Mouse (Mus musculus) intestine, embryonic 14.5 days (tissue): ENCODE measurements around the gene Slc7a14. TPM values are rescaled to one million over a fixed set of nuclear protein-coding genes. Genes with fewer than 3 reads are reported as not detected.
"Not testable (repeated sequence)": the region's sequence is repeated elsewhere in the genome, so short reads cannot be mapped to it uniquely, and the experiment has no call there.

ENCODE experiments used
- ATAC-seq: fragments of 200-750 bp; cut with Nextera tagmentation; replicated peaks from 2 replicates; pipeline ENCODE4 v1.8.0; 2017; ENCODE audit warnings: low read depth, moderate number of reproducible peaks, moderate TSS enrichment, moderate library complexity; ENCODE audit not compliant: low FRiP score, low TSS enrichment
- DNase-seq: peaks from one replicate; pipeline ENCODE4 v3.0.0-alpha.2; 2018; ENCODE audit warnings: low spot score
- H3K27ac ChIP-seq: fragments of 300-500 bp; sonication (generic); 2 replicates; pipeline ENCODE4 v1.5.1; 2014; ENCODE audit warnings: low read depth, mild to moderate bottlenecking, control low read depth
- H3K27me3 ChIP-seq: fragments of 300-500 bp; sonication (generic); replicated peaks from 2 replicates; pipeline ENCODE4 v1.6.1; 2014; ENCODE audit warnings: low read length, control low read depth; ENCODE audit not compliant: control insufficient read depth, insufficient read depth
- H3K36me3 ChIP-seq: fragments of 300-500 bp; sonication (generic); 2 replicates; pipeline ENCODE4 v1.6.1; 2014; ENCODE audit warnings: low read length, control low read depth; ENCODE audit not compliant: control insufficient read depth, insufficient read depth
- H3K4me1 ChIP-seq: fragments of 300-500 bp; sonication (generic); replicated peaks from 2 replicates; pipeline ENCODE4 v1.6.1; 2014; ENCODE audit warnings: low read length, control low read depth, mixed read lengths; ENCODE audit not compliant: control insufficient read depth, insufficient read depth
- H3K4me2 ChIP-seq: fragments of 300-500 bp; sonication (generic); 2 replicates; pipeline ENCODE4 v1.6.1; 2014; ENCODE audit warnings: low read length
- H3K4me3 ChIP-seq: fragments of 300-500 bp; sonication (generic); 2 replicates; pipeline ENCODE4 v1.5.1; 2014; ENCODE audit warnings: low read depth, low read length, control low read depth, mixed read lengths
- H3K9ac ChIP-seq: fragments of 300-500 bp; sonication (generic); 2 replicates; pipeline ENCODE4 v1.6.1; 2014; ENCODE audit warnings: mild to moderate bottlenecking, low read length
- H3K9me3 ChIP-seq: fragments of 300-500 bp; sonication (generic); 2 replicates; pipeline ENCODE4 v1.6.1; 2016; ENCODE audit warnings: low read length, control low read depth; ENCODE audit not compliant: control insufficient read depth
- WGBS: fragments of 180-500 bp; shearing (Covaris S2); extraction: QIAGEN DNeasy Blood & Tissue Kit; methylation state at CpG from one replicate; pipeline ENCODE4 v1.1.7; 2014; 5-methylcytosine and 5-hydroxymethylcytosine counted together
- polyA plus RNA-seq: library from polyadenylated mRNA; unstranded; fragments of >200 nt; fragmentation: Nextera tagmentation; extraction: Ambion mirVana; gene quantifications from 2 replicates; pipeline ENCODE4 v1.2.1, GENCODE M21; 2014

The Slc7a14 gene
- polyA plus RNA-seq, 1 experiment from 2014 or later: 1.7 TPM

DNA sequence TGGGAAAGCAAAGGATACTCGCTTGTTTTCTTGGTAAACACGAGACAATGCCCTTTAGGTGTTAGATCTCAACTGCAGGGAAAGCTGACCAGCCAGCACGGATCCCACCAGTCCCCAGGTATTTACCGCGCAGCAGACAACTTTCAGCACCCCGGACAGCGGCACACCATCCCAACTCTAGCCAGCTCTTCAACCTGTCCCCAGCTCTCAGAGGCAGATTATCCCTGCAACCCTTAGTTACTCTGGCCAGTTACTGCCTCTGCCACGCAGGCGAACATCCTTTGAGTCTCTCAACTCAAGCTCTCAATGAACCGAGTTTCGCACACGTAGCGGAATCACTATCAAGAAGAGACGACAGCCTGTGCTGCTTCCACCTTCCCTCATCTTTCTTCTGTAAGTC lies 1.3 kb downstream of the Slc7a14 start:
- Histone ChIP-seq H3K4me3 (no peak overlapping the region), H3K27ac (no peak overlapping the region), H3K4me2 (no peak overlapping the region), H3K9ac (no peak overlapping the region), H3K27me3 (peaks cover 38% of the 10 kb centered on the region), H3K9me3 (no peaks in the 10 kb centered on the region), H3K36me3 (no peaks in the 10 kb centered on the region), H3K4me1 (no peaks in the 10 kb centered on the region)
- DNase-seq: peak; percentile 93
- 2% methylated on average over 14 of the region's 14 CpGs for WGBS
- ATAC-seq: no peak

GRCm38 (mm10) chr3:31307936-31308335 lies 2.2 kb downstream of the Slc7a14 start:
- DNase-seq (no peak), ATAC-seq (no peak)
- WGBS: 81% methylated on average over 6 of the region's 6 CpGs
- Histone ChIP-seq H3K27ac (no peak overlapping the region), H3K4me1 (no peaks in the 10 kb centered on the region), H3K36me3 (no peaks in the 10 kb centered on the region), H3K4me3 (no peak overlapping the region), H3K9ac (no peak overlapping the region), H3K9me3 (no peaks in the 10 kb centered on the region), H3K27me3 (peaks cover 38% of the 10 kb centered on the region), H3K4me2 (no peak overlapping the region)

DNA sequence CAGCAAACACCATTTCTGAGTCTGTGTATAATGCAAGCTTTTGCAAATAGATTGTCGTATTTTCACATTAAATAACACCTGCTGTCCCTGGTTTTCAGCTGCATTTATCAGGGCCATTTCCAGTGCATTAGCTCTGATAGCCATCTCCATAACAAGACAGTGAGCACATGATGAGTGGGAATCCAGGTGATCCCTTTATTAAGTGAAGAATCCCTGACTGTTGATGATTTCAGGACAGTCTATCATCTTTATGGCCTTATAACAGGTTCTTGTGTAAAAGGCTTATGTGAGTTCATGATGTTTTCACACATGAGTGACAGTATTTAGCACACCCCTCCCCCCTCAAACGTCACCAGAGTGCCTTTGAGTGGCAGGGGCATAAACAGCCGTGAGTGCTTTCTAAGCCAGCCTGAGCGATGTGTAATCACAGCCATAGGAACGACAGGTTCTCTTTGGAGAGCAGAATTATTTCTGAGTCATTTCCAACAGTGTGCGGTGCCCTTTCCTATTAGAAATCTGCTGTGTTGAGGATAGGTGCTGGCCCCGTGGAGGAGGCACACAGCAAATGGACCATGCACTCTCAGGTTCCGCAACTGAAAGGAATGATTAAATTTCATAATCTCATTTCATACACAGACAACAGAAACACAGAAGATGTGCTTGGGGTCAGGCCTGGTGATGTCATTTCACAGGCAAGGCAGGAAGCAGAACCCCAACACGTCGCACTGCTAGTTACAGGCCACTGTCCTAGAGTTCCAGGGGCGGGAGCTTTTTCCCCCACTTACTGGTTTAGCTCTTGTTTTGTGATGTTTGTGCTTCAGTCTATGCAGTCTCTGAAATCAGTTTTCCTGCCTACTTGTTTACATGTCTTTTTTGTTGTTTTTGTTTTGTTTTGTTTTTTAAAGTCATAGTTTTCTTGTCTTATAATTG lies 18.2 kb downstream of the Slc7a14 start:
- DNase-seq: no peak
- no peaks in the 10 kb centered on the region for H3K27me3 ChIP-seq
- H3K4me3 ChIP-seq: no peak overlapping the region
- H3K9me3 ChIP-seq: no peaks in the 10 kb centered on the region
- no peak for ATAC-seq
- H3K9ac ChIP-seq: no peak overlapping the region
- H3K27ac ChIP-seq: no peak overlapping the region
- no peak overlapping the region for H3K4me2 ChIP-seq
- 56% methylated on average over 11 of the region's 11 CpGs for WGBS
- H3K36me3 ChIP-seq: no peaks in the 10 kb centered on the region
- no peaks in the 10 kb centered on the region for H3K4me1 ChIP-seq

DNA sequence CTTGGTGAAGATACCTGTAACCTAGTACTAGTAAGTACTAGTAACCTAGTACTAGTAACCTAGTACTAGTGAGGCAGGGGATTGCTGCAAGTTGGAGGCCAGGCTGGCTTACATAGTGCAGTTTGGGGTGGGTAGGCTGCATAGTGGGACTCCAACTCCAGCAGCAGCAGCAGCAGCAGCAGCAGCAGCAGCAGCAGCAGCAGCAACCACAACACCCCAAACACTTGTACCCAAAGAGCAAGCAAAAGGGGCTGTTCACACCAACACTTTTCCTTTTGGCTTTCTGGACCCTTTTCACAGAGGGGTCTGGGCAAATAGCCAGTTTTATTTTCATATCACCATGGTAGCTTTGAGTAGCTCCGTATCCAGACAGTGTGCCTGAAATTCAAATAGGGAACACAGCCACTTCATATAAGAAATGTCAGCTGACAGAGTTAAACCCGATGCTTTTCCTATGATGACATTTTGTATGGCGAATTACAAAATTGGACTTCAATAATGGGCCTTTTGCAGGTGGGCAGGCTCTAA lies 22.7 kb downstream of the Slc7a14 start:
- ATAC-seq: no peak
- 72% methylated on average over 3 of the region's 3 CpGs for WGBS
- Histone ChIP-seq H3K36me3 (no peaks in the 10 kb centered on the region), H3K9ac (no peak overlapping the region), H3K4me3 (no peak overlapping the region), H3K27me3 (no peaks in the 10 kb centered on the region), H3K27ac (no peak overlapping the region), H3K4me1 (no peaks in the 10 kb centered on the region), H3K9me3 (no peaks in the 10 kb centered on the region), H3K4me2 (no peak overlapping the region)
- DNase-seq: no peak

- ATAC-seq (no peak), DNase-seq (no peak)
- Histone ChIP-seq H3K27ac (no peak overlapping the region), H3K9me3 (no peaks in the 10 kb centered on the region), H3K4me2 (no peak overlapping the region), H3K27me3 (no peaks in the 10 kb centered on the region), H3K4me1 (no peaks in the 10 kb centered on the region), H3K4me3 (no peak overlapping the region), H3K9ac (no peak overlapping the region), H3K36me3 (no peaks in the 10 kb centered on the region)
- WGBS: 70% methylated on average over 2 of the region's 2 CpGs
Observed at GRCm38 (mm10) chr3:31281116-31281515, 29.1 kb downstream of the Slc7a14 start.

DNA sequence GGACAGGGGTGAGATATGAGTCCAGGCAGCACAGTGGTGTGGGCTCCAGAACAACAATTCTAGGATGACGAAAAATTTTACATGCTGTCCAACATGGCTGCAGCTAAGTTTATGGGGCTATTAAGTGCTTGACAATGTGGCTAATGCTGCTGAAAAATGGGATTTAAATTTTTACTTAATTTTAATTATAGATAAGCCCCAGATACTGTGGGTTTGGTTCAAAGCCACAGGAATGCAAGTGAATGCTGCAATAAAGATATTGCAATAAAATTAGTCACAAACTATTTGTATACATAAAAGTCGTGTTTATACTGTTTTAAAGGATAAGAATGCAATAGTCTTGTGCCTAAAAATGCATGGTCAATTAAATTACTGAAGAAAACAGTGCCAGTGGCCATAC lies 35.3 kb downstream of the Slc7a14 start:
- DNase-seq: no peak
- H3K4me3 ChIP-seq: no peak overlapping the region

GRCm38 (mm10) chr3:31273247-31273646 lies 36.9 kb downstream of the Slc7a14 start:
- not testable (repeated sequence) for H3K4me2 ChIP-seq, H3K9ac ChIP-seq, ATAC-seq, DNase-seq, H3K27me3 ChIP-seq, H3K36me3 ChIP-seq, H3K9me3 ChIP-seq, H3K27ac ChIP-seq, H3K4me3 ChIP-seq, H3K4me1 ChIP-seq

More for the DNA sequence above, 35.3 kb downstream of the Slc7a14 start:
- H3K4me2 ChIP-seq: no peak overlapping the region
- no peaks in the 10 kb centered on the region for H3K27me3 ChIP-seq
- no peaks in the 10 kb centered on the region for H3K36me3 ChIP-seq
- no peak for ATAC-seq
- WGBS: 64% methylated on average over 2 of the region's 2 CpGs
- H3K27ac ChIP-seq: no peak overlapping the region
- H3K4me1 ChIP-seq: no peaks in the 10 kb centered on the region
- H3K9ac ChIP-seq: no peak overlapping the region
- no peaks in the 10 kb centered on the region for H3K9me3 ChIP-seq

DNA sequence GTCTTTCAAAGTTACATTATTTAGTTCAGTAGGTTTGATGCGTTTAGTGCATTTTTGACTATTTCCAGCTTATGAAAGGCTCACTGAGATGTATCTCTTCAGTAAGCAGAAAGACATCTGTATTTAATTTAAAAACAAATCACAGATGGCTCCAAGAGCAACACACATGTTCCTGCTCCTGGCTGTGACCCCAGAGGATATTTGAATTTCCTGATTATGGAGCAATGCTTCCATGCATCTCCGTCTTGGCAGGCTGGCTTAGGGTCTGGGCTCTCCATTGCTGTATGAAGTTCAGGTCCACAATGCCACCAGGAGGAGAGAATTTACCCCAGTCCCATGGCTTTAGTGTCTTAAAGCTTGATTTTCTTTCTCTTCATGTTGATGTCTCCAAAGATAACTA lies 37.5 kb downstream of the Slc7a14 start:
- no peak overlapping the region for H3K27ac ChIP-seq
- no peaks in the 10 kb centered on the region for H3K9me3 ChIP-seq
- ATAC-seq (no peak), DNase-seq (no peak)
- H3K4me1 ChIP-seq: no peaks in the 10 kb centered on the region
- H3K4me2 ChIP-seq: no peak overlapping the region
- 67% methylated on average over 2 of the region's 2 CpGs for WGBS
- no peak overlapping the region for H3K4me3 ChIP-seq
- H3K27me3 ChIP-seq: no peaks in the 10 kb centered on the region
- no peak overlapping the region for H3K9ac ChIP-seq
- H3K36me3 ChIP-seq: no peaks in the 10 kb centered on the region
